8 mouse cellular contexts compared by ENCODE assay signal in genomic region chr7:127478635-127479317, GRCm38 (mm10). TPM values are rescaled to one million over a fixed set of nuclear protein-coding genes. Genes with fewer than 3 reads are reported as not detected.
DNase-seq lines count a peak whose midpoint lies in the region; ATAC-seq and TF ChIP-seq lines count a peak whose summit lies in the region.

Gene Fbrs (plus strand): TSS chr7:127479199.

- peaks cover 40% of the 10 kb centered on the region for H3K36me3 ChIP-seq in heart, embryonic 11.5 days (ENCODE audit: control insufficient read depth, insufficient read depth, low read length)
- H3K36me3 ChIP-seq in kidney, embryonic 15.5 days: peaks cover 64% of the 10 kb centered on the region
- H3K36me3 ChIP-seq in limb, embryonic 15.5 days: peaks cover 51% of the 10 kb centered on the region
- peaks cover 42% of the 10 kb centered on the region for H3K36me3 ChIP-seq in midbrain, postnatal 0 days (ENCODE audit: insufficient read depth, low read length)
- H3K36me3 ChIP-seq in stomach, embryonic 15.5 days: peaks cover 40% of the 10 kb centered on the region

- H3K4me1 ChIP-seq in heart, embryonic 11.5 days (ENCODE audit: control insufficient read depth, insufficient read depth, low read length): peaks cover 17% of the 10 kb centered on the region
- H3K4me1 ChIP-seq in kidney, embryonic 15.5 days: peaks cover 29% of the 10 kb centered on the region
- peaks cover 24% of the 10 kb centered on the region for H3K4me1 ChIP-seq in limb, embryonic 15.5 days
- peaks cover 9% of the 10 kb centered on the region; the same call in 1 of the 2 replicates for H3K4me1 ChIP-seq in midbrain, postnatal 0 days (ENCODE audit: insufficient read depth, low read length)
- H3K4me1 ChIP-seq in stomach, embryonic 15.5 days: peaks cover 27% of the 10 kb centered on the region

- TF ChIP-seq POLR2A in brain, embryonic 14.5 days (IDR thresholded peaks at IDR 0.05; ENCODE audit: borderline replicate concordance, extremely low read depth, insufficient read depth, insufficient read length, poor library complexity, severe bottlenecking): peak; percentile 6; the same call in 1 of the 2 replicates

- H3K4me2 ChIP-seq in heart, embryonic 11.5 days: peak within 1 kb of the TSS; percentile 92
- H3K4me2 ChIP-seq in kidney, embryonic 15.5 days: peak within 1 kb of the TSS; percentile 75
- peak within 1 kb of the TSS; percentile 80 for H3K4me2 ChIP-seq in limb, embryonic 15.5 days
- peak within 1 kb of the TSS; percentile 98 for H3K4me2 ChIP-seq in midbrain, postnatal 0 days (ENCODE audit: low read depth, low read length, poor library complexity, severe bottlenecking)
- H3K4me2 ChIP-seq in stomach, embryonic 15.5 days: peak within 1 kb of the TSS; percentile 81

- DNase-seq in A20 (ENCODE audit: low read depth, low spot score): peak; percentile 96
- peak; percentile 99 for DNase-seq in brain, embryonic 14.5 days (ENCODE audit: low read depth)
- DNase-seq in midbrain, postnatal 0 days (ENCODE audit: low spot score): peak; percentile 99

- WGBS in heart, embryonic 11.5 days (ENCODE audit: insufficient replicate concordance): under 1% methylated on average over 56 of the region's 62 CpGs
- WGBS in kidney, embryonic 15.5 days: under 1% methylated on average over 62 of the region's 62 CpGs
- WGBS in limb, embryonic 15.5 days: 0% methylated on average over 52 of the region's 62 CpGs
- under 1% methylated on average over 46 of the region's 62 CpGs for WGBS in midbrain, postnatal 0 days
- WGBS in stomach, embryonic 15.5 days: 0% methylated on average over 57 of the region's 62 CpGs

- no peak for TF ChIP-seq CTCF in brain, embryonic 14.5 days (IDR thresholded peaks at IDR 0.05; ENCODE audit: borderline replicate concordance, extremely low read depth, insufficient read depth, insufficient read length)
- no peak for TF ChIP-seq CTCF in midbrain, postnatal 0 days (IDR thresholded peaks at IDR 0.05)

- no peaks in the 10 kb centered on the region for H3K9me3 ChIP-seq in heart, embryonic 11.5 days (replicated peaks; ENCODE audit: control insufficient read depth, low read length)
- H3K9me3 ChIP-seq in kidney, embryonic 15.5 days (replicated peaks): no peaks in the 10 kb centered on the region
- no peaks in the 10 kb centered on the region for H3K9me3 ChIP-seq in limb, embryonic 15.5 days
- no peaks in the 10 kb centered on the region for H3K9me3 ChIP-seq in midbrain, postnatal 0 days (ENCODE audit: low read length)
- no peaks in the 10 kb centered on the region for H3K9me3 ChIP-seq in stomach, embryonic 15.5 days

- peak within 1 kb of the TSS; percentile 96 for H3K27ac ChIP-seq in heart, embryonic 11.5 days (ENCODE audit: low read depth, low read length)
- peak within 1 kb of the TSS; percentile 99 for H3K27ac ChIP-seq in kidney, embryonic 15.5 days
- peak within 1 kb of the TSS; percentile 98 for H3K27ac ChIP-seq in limb, embryonic 15.5 days
- peak within 1 kb of the TSS; percentile 84 for H3K27ac ChIP-seq in midbrain, postnatal 0 days (ENCODE audit: low read depth, low read length)
- H3K27ac ChIP-seq in stomach, embryonic 15.5 days: peak within 1 kb of the TSS; percentile 99

- no peaks in the 10 kb centered on the region for H3K27me3 ChIP-seq in heart, embryonic 11.5 days (ENCODE audit: control insufficient read depth, insufficient read depth, low read length)
- H3K27me3 ChIP-seq in kidney, embryonic 15.5 days: no peaks in the 10 kb centered on the region
- H3K27me3 ChIP-seq in limb, embryonic 15.5 days: no peaks in the 10 kb centered on the region
- no peaks in the 10 kb centered on the region for H3K27me3 ChIP-seq in midbrain, postnatal 0 days (ENCODE audit: insufficient read depth, low read length)
- no peaks in the 10 kb centered on the region for H3K27me3 ChIP-seq in stomach, embryonic 15.5 days (replicated peaks)

- peak; percentile 51 for ATAC-seq in erythroid progenitor cell, adult 5-6 weeks (replicated peaks; ENCODE audit: low FRiP score, poor library complexity, severe bottlenecking)
- peak; percentile 78 for ATAC-seq in heart, embryonic 11.5 days (replicated peaks; ENCODE audit: insufficient number of reproducible peaks, low FRiP score, low TSS enrichment)
- ATAC-seq in kidney, embryonic 15.5 days (replicated peaks; ENCODE audit: low FRiP score): peak; percentile 85
- peak; percentile 78 for ATAC-seq in limb, embryonic 15.5 days (ENCODE audit: insufficient number of reproducible peaks, low FRiP score, low TSS enrichment, low read depth)
- ATAC-seq in midbrain, postnatal 0 days (ENCODE audit: low FRiP score): peak; percentile 82
- peak; percentile 68 for ATAC-seq in stomach, embryonic 15.5 days (ENCODE audit: insufficient read depth, low FRiP score, low read depth)

- H3K4me3 ChIP-seq in heart, embryonic 11.5 days (ENCODE audit: low read depth, low read length): peak within 1 kb of the TSS; percentile 86
- H3K4me3 ChIP-seq in kidney, embryonic 15.5 days (replicated peaks): peak within 1 kb of the TSS; percentile 63
- H3K4me3 ChIP-seq in limb, embryonic 15.5 days: peak within 1 kb of the TSS; percentile 99
- peak within 1 kb of the TSS; percentile 86 for H3K4me3 ChIP-seq in midbrain, postnatal 0 days (ENCODE audit: low read depth, low read length)
- peak within 1 kb of the TSS; percentile 95 for H3K4me3 ChIP-seq in stomach, embryonic 15.5 days (replicated peaks)

- H3K9ac ChIP-seq in heart, embryonic 11.5 days (ENCODE audit: low read depth, low read length): peak within 1 kb of the TSS; percentile 89
- H3K9ac ChIP-seq in kidney, embryonic 15.5 days: peak within 1 kb of the TSS; percentile 95
- peak within 1 kb of the TSS; percentile 92 for H3K9ac ChIP-seq in limb, embryonic 15.5 days
- H3K9ac ChIP-seq in midbrain, postnatal 0 days (replicated peaks; ENCODE audit: low read length, poor library complexity, severe bottlenecking): peak within 1 kb of the TSS; percentile 98
- H3K9ac ChIP-seq in stomach, embryonic 15.5 days: peak within 1 kb of the TSS; percentile 99

RNA-seq across cellular contexts. Expression of gene Fbrs, which starts in this region (rescaled TPM):
- 20.6 and 47.0 TPM in 2 replicates for polyA plus RNA-seq in brain, embryonic 14.5 days (2012; rRNA removed)
- 103 and 125 TPM in 2 replicates for total RNA-seq in erythroid progenitor cell, adult 5-6 weeks (2015; ENCODE audit: low replicate concordance)
- total RNA-seq in erythroid progenitor cell, adult 5-6 weeks (2017; ENCODE audit: low replicate concordance): 28.1 and 32.7 TPM in 2 replicates
- polyA plus RNA-seq in heart, embryonic 11.5 days (2014; fragmentation: Nextera tagmentation; extraction: Ambion mirVana): 9.9 and 11.1 TPM in 2 replicates
- polyA plus RNA-seq in kidney, embryonic 15.5 days (2015; fragmentation: Nextera tagmentation; extraction: Ambion mirVana): 10.2 and 11.9 TPM in 2 replicates
- 13.7 and 16.0 TPM in 2 replicates for polyA plus RNA-seq in limb, embryonic 15.5 days (2015; fragmentation: Nextera tagmentation; extraction: Ambion mirVana)
- total RNA-seq in midbrain, postnatal 0 days (2014; rRNA removed): 41.0 and 44.8 TPM in 2 replicates
- 9.6 and 11.8 TPM in 2 replicates for polyA plus RNA-seq in midbrain, postnatal 0 days (2015; fragmentation: Nextera tagmentation; extraction: Ambion mirVana)
- 12.2 and 13.8 TPM in 2 replicates for polyA plus RNA-seq in stomach, embryonic 15.5 days (2015; fragmentation: Nextera tagmentation; extraction: Ambion mirVana)

Comparison
In these comparisons a context has a peak if more than half of its experiments do, and no peak if none do; other contexts are left out.
1. Peak in every context shown above with its lines: DNase-seq, ATAC-seq, H3K4me3 ChIP-seq and H3K27ac ChIP-seq.